In genomic region chr7:102369661-102370060, GRCm38 (mm10) we compare ENCODE assay signal across 7 mouse cellular contexts.
DNase-seq lines count a peak whose midpoint lies in the region; ATAC-seq lines count a peak whose summit lies in the region.

No protein-coding gene starts in this region.

- H3K27ac ChIP-seq in midbrain, embryonic 14.5 days (replicated peaks; ENCODE audit: low read depth, low read length), result no peak overlapping the region
- no peak overlapping the region for H3K27ac ChIP-seq in midbrain, embryonic 13.5 days
- no peak overlapping the region for H3K27ac ChIP-seq in heart, embryonic 11.5 days (ENCODE audit: low read depth, low read length)

- H3K4me3 ChIP-seq in midbrain, embryonic 14.5 days (replicated peaks; ENCODE audit: low read depth, low read length), result no peak overlapping the region
- no peak overlapping the region for H3K4me3 ChIP-seq in midbrain, embryonic 13.5 days (replicated peaks)
- no peak overlapping the region for H3K4me3 ChIP-seq in heart, embryonic 11.5 days (ENCODE audit: low read depth, low read length)

- no peaks in the 10 kb centered on the region for H3K4me1 ChIP-seq in midbrain, embryonic 14.5 days (ENCODE audit: control insufficient read depth, insufficient read depth, low read length)
- no peaks in the 10 kb centered on the region for H3K4me1 ChIP-seq in midbrain, embryonic 13.5 days (replicated peaks)
- no peaks in the 10 kb centered on the region for H3K4me1 ChIP-seq in heart, embryonic 11.5 days (ENCODE audit: control insufficient read depth, insufficient read depth, low read length)

- no peak for ATAC-seq in midbrain, embryonic 14.5 days (ENCODE audit: low FRiP score, low TSS enrichment)
- no peak for ATAC-seq in midbrain, embryonic 13.5 days
- 0 out of 2 replicates have a peak, but pooled peaks have one; percentile 35 for ATAC-seq in heart, embryonic 11.5 days (replicated peaks; ENCODE audit: insufficient number of reproducible peaks, low FRiP score, low TSS enrichment)
- peak; percentile 35 for ATAC-seq in megakaryocyte progenitor cell, adult 5-6 weeks (replicated peaks; ENCODE audit: poor library complexity)

- H3K36me3 ChIP-seq in midbrain, embryonic 14.5 days (ENCODE audit: control insufficient read depth, insufficient read depth, low read length), result no peaks in the 10 kb centered on the region
- no peaks in the 10 kb centered on the region for H3K36me3 ChIP-seq in midbrain, embryonic 13.5 days
- H3K36me3 ChIP-seq in heart, embryonic 11.5 days (ENCODE audit: control insufficient read depth, insufficient read depth, low read length), result no peaks in the 10 kb centered on the region

- DNase-seq in midbrain, embryonic 14.5 days, result peak; percentile 7
- DNase-seq in cerebellum, adult 8-10 months, result peak; percentile 79
- peak; percentile 89 for DNase-seq in layer of hippocampus, adult 9-11 months
- no peak for DNase-seq in spleen, adult 18-20 months

- WGBS in midbrain, embryonic 14.5 days, result 35% methylated on average over 4 of the region's 4 CpGs
- 40% methylated on average over 4 of the region's 4 CpGs for WGBS in midbrain, embryonic 13.5 days
- 26% methylated on average over 4 of the region's 4 CpGs for whole genome bisulfite sequencing in heart, embryonic 11.5 days (ENCODE audit: insufficient replicate concordance)

- no peaks in the 10 kb centered on the region for H3K9me3 ChIP-seq in midbrain, embryonic 14.5 days (ENCODE audit: control insufficient read depth, low read length)
- no peaks in the 10 kb centered on the region; the same call in 1 of the 2 replicates for H3K9me3 ChIP-seq in midbrain, embryonic 13.5 days
- no peaks in the 10 kb centered on the region for H3K9me3 ChIP-seq in heart, embryonic 11.5 days (replicated peaks; ENCODE audit: control insufficient read depth, low read length)

- H3K4me2 ChIP-seq in midbrain, embryonic 14.5 days (ENCODE audit: low read length), result no peak overlapping the region
- no peak overlapping the region for H3K4me2 ChIP-seq in midbrain, embryonic 13.5 days (replicated peaks)
- H3K4me2 ChIP-seq in heart, embryonic 11.5 days, result no peak overlapping the region

- H3K27me3 ChIP-seq in midbrain, embryonic 14.5 days (ENCODE audit: control insufficient read depth, insufficient read depth, low read length), result no peaks in the 10 kb centered on the region
- H3K27me3 ChIP-seq in midbrain, embryonic 13.5 days, result no peaks in the 10 kb centered on the region
- H3K27me3 ChIP-seq in heart, embryonic 11.5 days (ENCODE audit: control insufficient read depth, insufficient read depth, low read length), result no peaks in the 10 kb centered on the region

- H3K9ac ChIP-seq in midbrain, embryonic 14.5 days (replicated peaks; ENCODE audit: low read length), result no peak overlapping the region
- H3K9ac ChIP-seq in midbrain, embryonic 13.5 days (replicated peaks), result no peak overlapping the region
- H3K9ac ChIP-seq in heart, embryonic 11.5 days (ENCODE audit: low read depth, low read length), result no peak overlapping the region

Comparison
In these comparisons a context has a peak if more than half of its experiments do, and no peak if none do; other contexts are left out.
1. ATAC-seq: peak in heart, embryonic 11.5 days (single experiment) and megakaryocyte progenitor cell, adult 5-6 weeks (single experiment); none in midbrain, embryonic 14.5 days (single experiment) and midbrain, embryonic 13.5 days (single experiment).
2. DNase-seq: peak in midbrain, embryonic 14.5 days (single experiment), cerebellum, adult 8-10 months (single experiment) and layer of hippocampus, adult 9-11 months (single experiment); none in spleen, adult 18-20 months (0 of 2).